Mouse (Mus musculus): ENCODE data around the gene Rpl22.

GRCm38 (mm10) chr4:152303172-152303571 lies 22.4 kb upstream of the Rpl22 start:
- TF ChIP-seq CTCF (IDR thresholded peaks at IDR 0.05; ENCODE audit: low read depth) (no peak), EP300 (optimal IDR thresholded peaks at IDR 0.05) (no peak)
